Mouse (Mus musculus) limb, embryonic 10.5 days (tissue): ENCODE results near the gene Hoxa9. TPM values are rescaled to one million over a fixed set of nuclear protein-coding genes. Genes with fewer than 3 reads are reported as not detected.
A peak's percentile ranks its signal among the peaks of the same experiment; 100 is the strongest.

Experiments used
- DNase-seq: peaks from one replicate; pipeline ENCODE4 v3.0.0-alpha.2; 2017; ENCODE audit warnings: low spot score
- H3K27ac ChIP-seq: fragments of 300-500 bp; sonication (generic); 2 replicates; pipeline ENCODE4 v1.5.1; 2016; ENCODE audit warnings: mild to moderate bottlenecking
- H3K27me3 ChIP-seq: fragments of 300-500 bp; sonication (generic); 2 replicates; pipeline ENCODE4 v1.6.1; 2016; ENCODE audit warnings: low read depth, mild to moderate bottlenecking; ENCODE audit not compliant: poor library complexity, severe bottlenecking
- H3K36me3 ChIP-seq: fragments of 300-500 bp; sonication (generic); 2 replicates; pipeline ENCODE4 v1.6.1; 2016; ENCODE audit warnings: mild to moderate bottlenecking, moderate library complexity
- H3K4me1 ChIP-seq: fragments of 300-500 bp; sonication (generic); 2 replicates; pipeline ENCODE4 v1.6.1; 2016
- H3K4me3 ChIP-seq: fragments of 300-500 bp; sonication (generic); 2 replicates; pipeline ENCODE4 v1.5.1; 2016; ENCODE audit warnings: mild to moderate bottlenecking, moderate library complexity
- H3K9me3 ChIP-seq: fragments of 300-500 bp; sonication (generic); replicated peaks from 2 replicates; pipeline ENCODE4 v1.6.1; 2016; ENCODE audit warnings: mild to moderate bottlenecking
- WGBS: fragments of 180-500 bp; shearing (Covaris S2); methylation state at CpG from one replicate; pipeline ENCODE4 v1.1.7; 2016; 5-methylcytosine and 5-hydroxymethylcytosine counted together
- polyA plus RNA-seq: library from polyadenylated mRNA; unstranded; fragments of >200 nt; fragmentation: Nextera tagmentation; extraction: Ambion mirVana; gene quantifications from 2 replicates; pipeline ENCODE4 v1.2.1, GENCODE M21; 2016

Gene Hoxa9
- polyA plus RNA-seq, 1 experiment from 2014 or later = 95.7 TPM

GRCm38 (mm10) chr6:52267221-52267620 is 36.3 kb upstream of the Hoxa9 start:
- H3K27ac ChIP-seq = no peak overlapping the region
- no peaks in the 10 kb centered on the region for H3K9me3 ChIP-seq
- H3K4me1 ChIP-seq = peaks cover 42% of the 10 kb centered on the region
- H3K4me3 ChIP-seq = no peak overlapping the region
- peaks cover 99% of the 10 kb centered on the region for H3K27me3 ChIP-seq
- no peak for DNase-seq
- no peaks in the 10 kb centered on the region for H3K36me3 ChIP-seq
- WGBS = 21% methylated on average over 5 of the region's 5 CpGs

GRCm38 (mm10) chr6:52266666-52266985 is 35.7 kb upstream of the Hoxa9 start:
- Histone ChIP-seq H3K36me3 (no peaks in the 10 kb centered on the region), H3K4me3 (peak overlapping the region; percentile 53), H3K27ac (peak overlapping the region; percentile 85; the same call in 1 of the 2 replicates), H3K27me3 (peaks cover 100% of the 10 kb centered on the region), H3K9me3 (no peaks in the 10 kb centered on the region), H3K4me1 (peaks cover 47% of the 10 kb centered on the region)
- DNase-seq = no peak
- WGBS = 2% methylated on average over 9 of the region's 9 CpGs

DNA sequence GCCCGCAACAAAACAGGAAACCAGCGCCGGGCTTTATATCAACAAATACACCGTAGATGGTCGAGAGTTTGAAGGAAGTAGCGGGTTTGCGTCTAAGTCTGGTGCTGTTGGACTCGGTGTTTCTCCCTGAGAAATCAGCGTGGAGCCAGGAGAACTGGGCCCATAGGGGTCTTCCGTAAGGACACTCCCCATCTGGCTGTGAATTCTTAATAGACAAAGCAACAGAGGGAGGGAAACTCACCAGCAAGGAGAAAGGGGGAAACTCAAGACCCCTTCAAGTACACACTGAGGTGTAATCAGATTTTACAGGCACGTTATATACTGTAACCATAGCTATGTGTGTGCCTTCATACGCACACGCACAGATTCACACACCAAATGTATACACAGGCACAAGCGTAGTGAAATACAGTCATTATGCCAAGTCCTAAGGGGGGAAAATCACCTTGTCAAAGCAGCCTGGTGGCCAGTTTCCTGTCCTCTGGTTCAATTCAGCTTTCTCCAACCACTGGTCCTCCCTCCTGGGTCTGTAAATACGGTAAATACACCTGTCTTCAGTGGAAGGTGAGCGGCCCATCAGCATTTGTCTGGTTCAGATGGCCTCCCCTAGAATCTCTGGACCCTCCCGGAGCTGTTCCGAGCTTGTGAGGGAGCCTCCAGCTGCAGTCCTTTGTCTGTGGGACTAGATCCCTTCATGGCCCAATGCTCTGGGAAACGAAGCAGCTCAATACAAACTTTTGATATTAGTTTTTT is 35.2 kb upstream of the Hoxa9 start:
- H3K4me1 ChIP-seq = peaks cover 50% of the 10 kb centered on the region
- no peaks in the 10 kb centered on the region for H3K36me3 ChIP-seq
- peak overlapping the region; percentile 85 for H3K27ac ChIP-seq
- peaks cover 100% of the 10 kb centered on the region for H3K27me3 ChIP-seq
- WGBS = under 1% methylated on average over 19 of the region's 19 CpGs
- peak; percentile 69 for DNase-seq
- H3K4me3 ChIP-seq = peak overlapping the region; percentile 53
- H3K9me3 ChIP-seq = no peaks in the 10 kb centered on the region

DNA sequence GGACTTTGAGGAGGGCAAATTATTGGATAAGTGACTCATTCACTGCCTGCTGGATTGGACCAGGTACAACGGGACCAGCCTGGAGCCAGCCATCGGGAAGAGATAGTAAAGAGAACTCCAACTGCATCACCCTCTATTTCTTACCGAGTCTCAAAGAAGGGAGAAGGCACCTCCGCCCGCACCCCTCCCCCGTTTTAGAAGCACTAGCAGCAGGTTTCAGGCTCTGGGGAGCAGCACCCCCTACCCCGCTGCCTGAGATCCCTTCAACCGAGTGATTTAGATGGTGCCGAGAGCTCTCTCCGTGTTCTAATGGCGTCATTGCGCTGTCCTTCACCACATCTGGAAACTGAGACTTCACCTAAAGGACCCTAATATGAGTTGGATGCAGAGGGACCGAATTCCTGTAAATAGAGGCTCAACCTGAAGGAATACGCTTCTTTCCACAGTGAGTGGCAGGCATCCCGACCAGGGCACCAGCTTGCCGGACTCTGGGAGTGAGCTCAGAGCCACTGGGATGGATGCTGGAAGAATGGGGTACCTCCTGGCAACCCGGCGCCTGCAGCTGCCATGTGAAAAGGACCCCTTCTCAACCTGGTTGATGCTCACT is 34.5 kb upstream of the Hoxa9 start:
- 1% methylated on average over 18 of the region's 18 CpGs for WGBS
- Histone ChIP-seq H3K4me3 (peak overlapping the region; percentile 53), H3K36me3 (no peaks in the 10 kb centered on the region), H3K9me3 (no peaks in the 10 kb centered on the region), H3K27ac (peak overlapping the region; percentile 85), H3K4me1 (peaks cover 51% of the 10 kb centered on the region), H3K27me3 (peaks cover 100% of the 10 kb centered on the region)
- DNase-seq = no peak

- peaks cover 53% of the 10 kb centered on the region for H3K4me1 ChIP-seq
- peak; percentile 55 for DNase-seq
- H3K27me3 ChIP-seq = peaks cover 98% of the 10 kb centered on the region
- H3K36me3 ChIP-seq = no peaks in the 10 kb centered on the region
- peak overlapping the region; percentile 53 for H3K4me3 ChIP-seq
- H3K9me3 ChIP-seq = no peaks in the 10 kb centered on the region
- H3K27ac ChIP-seq = peak overlapping the region; percentile 85; the same call in 1 of the 2 replicates
- 2% methylated on average over 5 of the region's 5 CpGs for WGBS
These were observed 33.4 kb upstream of the Hoxa9 start for GRCm38 (mm10) chr6:52264106-52264790.

- peaks cover 98% of the 10 kb centered on the region for H3K27me3 ChIP-seq
- H3K27ac ChIP-seq = peak overlapping the region; percentile 85
- H3K9me3 ChIP-seq = no peaks in the 10 kb centered on the region
- H3K4me1 ChIP-seq = peaks cover 46% of the 10 kb centered on the region
- WGBS = 2% methylated on average over 6 of the region's 6 CpGs
- no peaks in the 10 kb centered on the region for H3K36me3 ChIP-seq
- no peak for DNase-seq
- peak overlapping the region; percentile 53 for H3K4me3 ChIP-seq
These were observed 32.4 kb upstream of the Hoxa9 start for GRCm38 (mm10) chr6:52263321-52263585.

- peaks cover 96% of the 10 kb centered on the region for H3K27me3 ChIP-seq
- peak; percentile 63 for DNase-seq
- H3K4me3 ChIP-seq = peak overlapping the region; percentile 53
- H3K4me1 ChIP-seq = peaks cover 42% of the 10 kb centered on the region
- peak overlapping the region; percentile 85 for H3K27ac ChIP-seq
- WGBS = under 1% methylated on average over 24 of the region's 24 CpGs
- no peaks in the 10 kb centered on the region for H3K36me3 ChIP-seq
- H3K9me3 ChIP-seq = no peaks in the 10 kb centered on the region
These were observed 31.8 kb upstream of the Hoxa9 start for GRCm38 (mm10) chr6:52262463-52263320.

DNA sequence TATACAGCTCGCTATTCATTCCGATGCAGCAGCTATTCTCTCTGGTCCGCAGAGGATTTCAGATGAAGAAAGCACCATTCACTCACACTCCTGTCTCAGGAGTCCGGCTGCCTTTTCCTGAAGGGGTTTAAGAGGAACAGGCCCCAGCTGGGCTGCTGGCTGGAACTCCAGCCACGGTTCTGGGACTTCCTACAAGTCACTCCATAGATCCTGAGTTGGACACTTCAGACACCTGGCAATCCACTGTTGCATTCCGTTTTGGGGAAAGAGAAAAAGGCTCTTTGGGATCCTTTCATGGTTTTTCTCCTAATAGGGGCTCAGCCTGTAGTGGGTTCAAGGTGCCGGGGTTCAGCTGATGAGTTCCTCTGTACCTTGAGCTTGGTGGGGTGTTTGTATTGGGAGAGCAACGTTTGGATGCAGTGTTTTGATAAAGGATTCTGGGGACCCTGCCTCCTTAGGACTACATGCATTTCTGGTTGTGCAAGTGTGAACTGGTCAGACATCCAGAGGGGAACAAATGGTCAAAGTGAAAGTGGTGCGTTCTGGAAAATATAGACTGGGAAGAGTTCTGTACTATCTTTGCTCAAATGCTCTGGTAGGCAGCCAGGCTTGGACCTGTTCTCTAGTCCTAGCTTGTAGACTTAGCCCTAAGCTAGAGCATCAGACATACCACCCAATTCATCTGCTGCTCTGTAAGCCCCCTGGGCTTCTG is 31.0 kb upstream of the Hoxa9 start:
- 3% methylated on average over 9 of the region's 9 CpGs for WGBS
- peaks cover 42% of the 10 kb centered on the region for H3K4me1 ChIP-seq
- H3K4me3 ChIP-seq = peak overlapping the region; percentile 53
- peak; percentile 71 for DNase-seq
- H3K27me3 ChIP-seq = peaks cover 88% of the 10 kb centered on the region
- H3K36me3 ChIP-seq = no peaks in the 10 kb centered on the region
- no peaks in the 10 kb centered on the region for H3K9me3 ChIP-seq
- H3K27ac ChIP-seq = peak overlapping the region; percentile 85

- no peaks in the 10 kb centered on the region for H3K9me3 ChIP-seq
These were observed 30.0 kb upstream of the Hoxa9 start, which contains the start of gene Hoxa13 for GRCm38 (mm10) chr6:52260654-52261575. Gene Hoxa13 (minus strand): TSS chr6:52260880.

DNA sequence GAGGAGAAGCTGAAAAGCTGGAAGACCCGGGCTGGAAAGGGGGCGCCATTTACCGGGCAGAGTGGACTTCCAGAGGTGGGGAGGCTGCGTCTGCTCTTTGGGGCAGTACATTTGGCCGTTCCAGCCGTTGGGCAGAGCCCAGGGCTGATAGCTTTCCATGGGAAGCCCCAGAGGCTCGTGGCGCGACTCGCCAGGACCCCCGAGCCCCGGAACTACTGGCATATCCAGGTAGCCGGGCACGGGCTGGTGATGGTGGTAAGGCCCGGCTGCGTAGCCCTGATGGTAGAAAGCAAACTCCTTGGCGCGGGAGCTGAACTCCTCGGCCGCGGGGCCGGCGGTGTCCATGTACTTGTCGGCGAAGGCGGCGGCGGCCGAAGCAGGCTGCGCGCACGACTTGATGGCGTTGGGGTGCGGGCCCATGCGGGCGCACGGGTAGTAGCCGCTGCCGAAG is 28.9 kb upstream of the Hoxa9 start:
- DNase-seq = no peak
- under 1% methylated on average over 39 of the region's 39 CpGs for WGBS
- H3K9me3 ChIP-seq = no peaks in the 10 kb centered on the region
- H3K27me3 ChIP-seq = peaks cover 86% of the 10 kb centered on the region
- H3K4me1 ChIP-seq = peaks cover 36% of the 10 kb centered on the region
- no peaks in the 10 kb centered on the region for H3K36me3 ChIP-seq
- peak overlapping the region; percentile 85 for H3K27ac ChIP-seq
- peak overlapping the region; percentile 53 for H3K4me3 ChIP-seq

More at GRCm38 (mm10) chr6:52260654-52261575, 30.0 kb upstream of the Hoxa9 start, which contains the start of gene Hoxa13:
- H3K36me3 ChIP-seq = no peaks in the 10 kb centered on the region
- H3K4me3 ChIP-seq = peak within 1 kb of the TSS; percentile 53
- peak within 1 kb of the TSS; percentile 85 for H3K27ac ChIP-seq
- WGBS = under 1% methylated on average over 66 of the region's 72 CpGs
- peaks cover 42% of the 10 kb centered on the region for H3K4me1 ChIP-seq
- peaks cover 86% of the 10 kb centered on the region for H3K27me3 ChIP-seq
- peak; percentile 80 for DNase-seq

DNA sequence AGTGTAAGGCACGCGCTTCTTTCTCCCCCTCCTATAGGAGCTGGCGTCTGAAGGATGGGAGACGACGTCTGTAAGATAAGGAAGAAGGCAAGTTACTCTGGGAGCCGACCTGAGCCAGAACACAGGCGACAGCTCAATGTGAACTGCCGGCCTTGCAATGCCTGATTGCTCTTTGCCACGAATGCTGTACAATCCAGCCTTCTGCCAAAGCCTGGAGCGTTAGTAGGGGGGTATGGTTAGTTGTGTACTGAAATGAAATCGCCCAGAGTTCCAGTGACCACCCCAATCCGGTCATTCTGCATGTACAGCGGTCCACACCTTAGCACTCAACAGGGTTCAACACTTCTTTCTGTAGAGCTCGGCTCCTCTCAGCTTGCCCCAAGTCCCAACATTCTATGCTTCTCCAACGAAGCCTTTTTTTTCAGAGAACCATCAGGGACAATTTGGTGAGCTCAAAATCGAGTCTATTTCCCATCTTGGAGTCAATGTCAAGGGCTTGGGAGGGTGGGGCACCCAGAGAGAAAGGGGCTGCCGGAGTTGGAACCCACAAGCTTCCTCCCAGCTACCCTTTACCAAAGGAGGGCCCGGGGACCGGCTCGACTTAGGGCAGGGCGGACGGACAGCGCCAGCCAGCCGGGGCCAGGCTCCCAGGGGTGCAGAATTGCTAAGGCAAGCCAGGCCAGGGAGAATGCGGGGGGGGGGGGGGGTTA is 28.3 kb upstream of the Hoxa9 start:
- H3K4me1 ChIP-seq = peaks cover 37% of the 10 kb centered on the region
- DNase-seq = peak; percentile 80
- H3K36me3 ChIP-seq = no peaks in the 10 kb centered on the region
- peak overlapping the region; percentile 85 for H3K27ac ChIP-seq
- no peaks in the 10 kb centered on the region for H3K9me3 ChIP-seq
- H3K27me3 ChIP-seq = peaks cover 86% of the 10 kb centered on the region
- WGBS = under 1% methylated on average over 25 of the region's 25 CpGs
- H3K4me3 ChIP-seq = peak overlapping the region; percentile 53
